Mouse (Mus musculus) liver, postnatal 0 days (tissue): ENCODE data around the gene Fdxacb1. TPM values are rescaled to one million over a fixed set of nuclear protein-coding genes. Genes with fewer than 3 reads are reported as not detected.
A peak's percentile ranks its signal among the peaks of the same experiment; 100 is the strongest.

ENCODE experiments used
- ATAC-seq: fragments of 200-750 bp; cut with Nextera tagmentation; 2 replicates; pipeline ENCODE4 v1.8.0; 2017; ENCODE audit warnings: mild to moderate bottlenecking, moderate library complexity
- DNase-seq: peaks from one replicate; pipeline ENCODE4 v3.0.0-alpha.2; 2016
- H3K27ac ChIP-seq: fragments of 300-500 bp; sonication (generic); 2 replicates; pipeline ENCODE4 v1.5.1; 2014; ENCODE audit warnings: antibody characterized with exemption, moderate library complexity, mild to moderate bottlenecking, low read depth
- H3K27me3 ChIP-seq: fragments of 300-500 bp; sonication (generic); 2 replicates; pipeline ENCODE4 v1.6.1; 2014; ENCODE audit warnings: low read length, control low read depth, mixed read lengths; ENCODE audit not compliant: insufficient read depth
- H3K36me3 ChIP-seq: fragments of 300-500 bp; sonication (generic); replicated peaks from 2 replicates; pipeline ENCODE4 v1.6.1; 2014; ENCODE audit warnings: mild to moderate bottlenecking, control low read depth, low read length, moderate library complexity, mixed read lengths; ENCODE audit not compliant: insufficient read depth
- H3K4me1 ChIP-seq: fragments of 300-500 bp; sonication (generic); 2 replicates; pipeline ENCODE4 v1.6.1; 2014; ENCODE audit warnings: antibody characterized with exemption, mild to moderate bottlenecking, control low read depth; ENCODE audit not compliant: insufficient read depth
- H3K4me2 ChIP-seq: fragments of 300-500 bp; sonication (generic); 2 replicates; pipeline ENCODE4 v1.6.1; 2014; ENCODE audit warnings: low read depth, mild to moderate bottlenecking, low read length, moderate library complexity, mixed read lengths
- H3K4me3 ChIP-seq: fragments of 300-500 bp; sonication (generic); 2 replicates; pipeline ENCODE4 v1.5.1; 2014; ENCODE audit warnings: low read depth, low read length
- H3K9ac ChIP-seq: fragments of 300-500 bp; sonication (generic); replicated peaks from 2 replicates; pipeline ENCODE4 v1.6.1; 2014; ENCODE audit warnings: mild to moderate bottlenecking, moderate library complexity
- H3K9me3 ChIP-seq: fragments of 300-500 bp; sonication (generic); 2 replicates; pipeline ENCODE4 v1.6.1; 2016; ENCODE audit warnings: mild to moderate bottlenecking, control low read depth, low read length, mixed read lengths
- CTCF ChIP-seq: sonication (generic); IDR thresholded peaks from 2 replicates; pipeline ENCODE4 v1.5.1; 2016; ENCODE audit warnings: antibody characterized with exemption, low read depth
- EP300 ChIP-seq: IDR thresholded peaks from 2 replicates; pipeline ENCODE4 v1.6.1; 2016; ENCODE audit warnings: antibody characterized with exemption, low read depth, mild to moderate bottlenecking
- WGBS: fragments of 180-500 bp; shearing (Covaris S2); extraction: QIAGEN DNeasy Blood & Tissue Kit; methylation state at CpG from one replicate; pipeline ENCODE4 v1.1.7; 2014; ENCODE audit not compliant: insufficient replicate concordance; 5-methylcytosine and 5-hydroxymethylcytosine counted together
- polyA plus RNA-seq: library from polyadenylated mRNA; unstranded; fragments of >200 nt; fragmentation: Nextera tagmentation; extraction: Ambion mirVana; gene quantifications from 2 replicates; pipeline ENCODE4 v1.2.1, GENCODE M21; 2015

Fdxacb1 gene
- polyA plus RNA-seq, 1 experiment from 2014 or later = 6.6 TPM

GRCm38 (mm10) chr9:50774026-50774462, 6.0 kb downstream of the Fdxacb1 start:
- peaks cover 16% of the 10 kb centered on the region for H3K36me3 ChIP-seq
- TF ChIP-seq EP300 (no peak), CTCF (no peak)
- no peaks in the 10 kb centered on the region for H3K27me3 ChIP-seq
- peaks cover 18% of the 10 kb centered on the region for H3K4me1 ChIP-seq
- no peak for DNase-seq
- peak overlapping the region; percentile 90 for H3K9ac ChIP-seq
- H3K27ac ChIP-seq = peak overlapping the region; percentile 16; the same call in 1 of the 2 replicates
- WGBS = 37% methylated on average over 4 of the region's 4 CpGs
- no peaks in the 10 kb centered on the region for H3K9me3 ChIP-seq
- ATAC-seq = no peak
- H3K4me2 ChIP-seq = peak overlapping the region; percentile 99
- H3K4me3 ChIP-seq = peak overlapping the region; percentile 87; the same call in 1 of the 2 replicates

- Histone ChIP-seq H3K9me3 (no peaks in the 10 kb centered on the region), H3K4me2 (peak within 1 kb of the TSS; percentile 99), H3K27ac (peak within 1 kb of the TSS; percentile 16), H3K36me3 (peaks cover 18% of the 10 kb centered on the region), H3K4me1 (peaks cover 15% of the 10 kb centered on the region), H3K9ac (peak within 1 kb of the TSS; percentile 90), H3K4me3 (peak within 1 kb of the TSS; percentile 87), H3K27me3 (no peaks in the 10 kb centered on the region)
- no peak for TF ChIP-seq CTCF
- no peak for TF ChIP-seq EP300
- ATAC-seq = peak; percentile 76
- DNase-seq = peak; percentile 89
- WGBS = 5% methylated on average over 49 of the region's 51 CpGs
Observed at GRCm38 (mm10) chr9:50774991-50775612, 7.1 kb downstream of the Fdxacb1 start, which contains the start of the genes Alg9 and 1110032A03Rik. Gene Alg9 (plus strand): TSS chr9:50775019. Gene 1110032A03Rik (minus strand): TSS chr9:50775520.

GRCm38 (mm10) chr9:50775662-50776126, 7.7 kb downstream of the Fdxacb1 start:
- Histone ChIP-seq H3K9ac (peak overlapping the region; percentile 90), H3K9me3 (no peaks in the 10 kb centered on the region), H3K36me3 (peaks cover 19% of the 10 kb centered on the region), H3K4me3 (peak overlapping the region; percentile 87), H3K27ac (peak overlapping the region; percentile 16), H3K4me1 (peaks cover 15% of the 10 kb centered on the region), H3K4me2 (peak overlapping the region; percentile 99), H3K27me3 (no peaks in the 10 kb centered on the region)
- DNase-seq (no peak), ATAC-seq (peak; percentile 30)
- TF ChIP-seq CTCF (no peak), EP300 (no peak)
- under 1% methylated on average over 29 of the region's 30 CpGs for WGBS

GRCm38 (mm10) chr9:50776162-50776760, 8.2 kb downstream of the Fdxacb1 start:
- Histone ChIP-seq H3K27ac (no peak overlapping the region), H3K9me3 (no peaks in the 10 kb centered on the region), H3K9ac (no peak overlapping the region; the same call in 1 of the 2 replicates), H3K4me3 (peak overlapping the region; percentile 87), H3K27me3 (no peaks in the 10 kb centered on the region), H3K4me1 (peaks cover 15% of the 10 kb centered on the region), H3K36me3 (peaks cover 17% of the 10 kb centered on the region), H3K4me2 (peak overlapping the region; percentile 99)
- 56% methylated on average over 11 of the region's 11 CpGs for WGBS
- ATAC-seq = no peak
- no peak for TF ChIP-seq CTCF
- no peak for TF ChIP-seq EP300
- DNase-seq = no peak

- peaks cover 31% of the 10 kb centered on the region for H3K36me3 ChIP-seq
- 68% methylated on average over 2 of the region's 2 CpGs for WGBS
Observed at GRCm38 (mm10) chr9:50782155-50782554, 14.1 kb downstream of the Fdxacb1 start.

GRCm38 (mm10) chr9:50795266-50795665, 27.2 kb downstream of the Fdxacb1 start:
- Histone ChIP-seq H3K36me3 (peaks cover 18% of the 10 kb centered on the region), H3K27ac (no peak overlapping the region), H3K9me3 (no peaks in the 10 kb centered on the region), H3K4me3 (no peak overlapping the region), H3K9ac (no peak overlapping the region), H3K4me1 (no peaks in the 10 kb centered on the region), H3K4me2 (no peak overlapping the region), H3K27me3 (no peaks in the 10 kb centered on the region)
- WGBS = 85% methylated on average over 3 of the region's 3 CpGs
- no peak for TF ChIP-seq EP300
- no peak for TF ChIP-seq CTCF
- ATAC-seq (no peak), DNase-seq (no peak)

More at GRCm38 (mm10) chr9:50782155-50782554, 14.1 kb downstream of the Fdxacb1 start:
- Histone ChIP-seq H3K4me3 (no peak overlapping the region), H3K27me3 (no peaks in the 10 kb centered on the region), H3K4me2 (no peak overlapping the region), H3K27ac (no peak overlapping the region), H3K4me1 (no peaks in the 10 kb centered on the region), H3K9ac (no peak overlapping the region), H3K9me3 (no peaks in the 10 kb centered on the region)
- TF ChIP-seq CTCF (peak; percentile 66), EP300 (no peak)
- DNase-seq (peak; percentile 49), ATAC-seq (no peak)
